Mouse (Mus musculus) adrenal gland, postnatal 4 days (tissue): ENCODE results near the gene Gm9844. TPM values are rescaled to one million over a fixed set of nuclear protein-coding genes. Genes with fewer than 3 reads are reported as not detected.
"Not testable (repeated sequence)": the region's sequence is repeated elsewhere in the genome, so short reads cannot be mapped to it uniquely, and the experiment has no call there.

Experiments used
- DNase-seq, 2 experiments: peaks; one replicate each; pipeline ENCODE4 v3.0.0; 2021 to 2022; ENCODE audit warnings: low spot score in 2 of 2, mixed read lengths in 2 of 2
- long read RNA-seq, 2 experiments: library from polyadenylated mRNA; stranded (forward); transcript quantifications; one replicate each; pipeline ENCODE4 v2.0.0; 2021
- total RNA-seq, 2 experiments: library from RNA; stranded (reverse); gene quantifications; 2 replicates each; pipeline ENCODE4 v1.2.3; 2021

Gene Gm9844
- under 1 TPM in 1 of 2 experiments, not detected in 1; 0.92 TPM for total RNA-seq
- long read RNA-seq, experiment 1, partial matches to known transcripts, result 0 of 3 reads
- long read RNA-seq, experiment 1, other reads (novel, unspliced or antisense), result 0 of 3 reads
- long read RNA-seq, experiment 2, partial matches to known transcripts, result 0 of 1 reads
- long read RNA-seq, experiment 2, other reads (novel, unspliced or antisense), result 0 of 1 reads

DNA sequence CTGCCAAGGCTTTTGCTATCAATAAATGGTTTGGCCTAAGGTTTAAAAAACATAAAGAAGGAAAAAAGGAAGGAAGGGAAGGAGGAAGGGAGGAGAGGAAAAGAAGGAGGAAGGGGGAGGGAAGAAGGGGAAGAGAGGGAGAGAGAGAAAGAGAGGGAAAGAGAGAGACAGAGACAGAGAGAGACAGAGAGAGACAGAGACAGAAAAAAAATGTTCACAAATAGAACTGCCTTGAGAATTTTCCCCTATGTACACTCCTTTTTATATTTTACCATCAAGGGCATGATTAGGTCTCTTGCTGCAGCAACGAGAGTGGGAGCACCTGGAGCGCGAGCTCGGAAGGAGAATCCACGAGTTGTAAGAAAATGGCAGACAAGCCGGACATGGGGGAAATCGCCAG, at the start of gene Gm9844:
Gm9844 (plus strand) TSS at position 301 of the 400 bp plus-strand sequence.
- DNase-seq, result no peak

DNA sequence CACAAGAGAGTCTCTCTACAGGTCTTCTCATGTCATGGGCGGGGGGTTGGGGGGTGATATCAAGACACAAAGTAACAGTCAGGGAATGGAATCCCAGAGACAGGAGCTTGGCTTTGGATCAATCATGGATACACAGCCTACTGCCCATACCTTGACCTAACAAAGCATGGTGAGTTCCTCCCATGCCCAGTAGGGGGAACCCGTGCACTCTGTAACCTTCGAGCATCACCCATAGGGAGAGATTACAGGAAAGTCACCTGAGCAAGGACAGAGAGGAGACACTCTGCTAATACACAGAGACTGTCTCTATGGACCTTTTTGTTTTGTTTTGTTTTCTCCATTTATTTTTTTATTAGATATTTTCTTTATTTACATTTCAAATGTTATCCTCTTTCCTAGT, 44.5 kb upstream of the Gm9844 start:
- DNase-seq, result peak; percentile 27 to 41

DNA sequence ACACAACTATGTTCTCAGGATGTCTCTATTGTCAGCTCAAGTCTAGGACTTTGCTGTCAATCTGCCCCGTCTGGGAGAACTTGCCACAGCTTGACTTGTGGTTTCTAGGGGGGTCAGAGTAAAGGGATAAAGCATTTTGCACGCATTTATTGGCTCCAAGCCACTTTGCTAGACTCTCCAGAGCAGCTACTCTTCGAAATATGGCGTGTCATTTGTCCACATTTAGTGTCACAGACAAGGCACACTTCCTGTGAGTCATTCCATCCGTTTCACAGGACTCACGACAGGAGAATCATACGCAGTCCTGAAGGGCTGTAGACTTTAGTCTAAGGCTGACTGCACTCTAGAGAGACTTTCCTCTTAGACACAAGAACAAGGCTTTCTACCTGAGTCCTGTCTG, 37.6 kb upstream of the Gm9844 start:
- DNase-seq, result no peak

DNA sequence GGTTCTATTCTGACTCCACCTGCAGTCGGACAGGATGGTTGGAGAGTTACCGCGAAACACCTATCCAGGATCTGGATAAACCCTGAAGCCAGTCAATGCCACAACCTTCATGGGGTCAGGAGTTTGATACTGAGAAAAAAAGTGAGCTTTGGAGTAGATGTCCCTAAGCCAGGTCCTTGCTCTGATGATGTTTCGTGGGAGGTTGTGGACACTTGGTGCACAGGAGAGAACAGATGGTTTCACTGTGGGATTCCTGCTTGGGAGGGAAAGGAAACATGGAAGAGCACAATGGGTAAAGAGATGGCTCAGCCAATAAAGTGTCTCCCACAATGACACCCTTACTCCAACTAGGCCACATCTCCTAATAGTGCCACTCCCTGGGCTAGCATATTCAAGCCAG, 34.8 kb upstream of the Gm9844 start:
- DNase-seq, result no peak

DNA sequence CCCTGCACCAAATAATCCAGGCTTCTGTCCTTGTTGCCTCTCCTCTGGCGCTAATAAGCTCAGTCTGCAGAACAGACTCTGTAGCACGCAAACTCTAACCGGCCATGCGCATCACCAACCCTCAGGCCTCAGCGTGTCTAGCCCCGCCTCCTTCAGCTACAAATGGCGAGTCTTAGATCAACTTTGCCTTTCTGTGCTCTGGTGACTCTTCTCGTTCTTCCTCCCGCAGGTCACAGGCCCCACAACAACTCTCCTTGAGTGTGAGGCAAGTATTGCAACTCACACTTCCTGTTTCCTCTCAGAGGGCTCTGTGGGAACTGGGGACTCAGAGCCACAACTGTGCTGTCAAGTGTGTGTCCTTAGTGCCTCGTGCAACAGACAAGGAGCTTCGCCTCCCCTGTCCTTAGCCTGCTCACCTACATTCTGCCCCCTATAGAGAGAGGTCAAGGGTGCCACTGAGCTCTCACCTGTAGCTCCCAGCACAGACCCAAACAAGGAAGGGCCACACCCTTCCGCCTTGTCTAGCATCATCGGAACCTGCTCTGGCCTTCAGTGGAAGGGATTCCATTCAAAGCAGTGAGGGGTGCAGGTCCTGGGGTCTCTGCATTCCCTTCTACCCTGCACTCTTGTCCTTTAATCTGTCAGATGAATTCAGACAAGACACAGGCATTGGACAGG, 23.1 kb upstream of the Gm9844 start:
- DNase-seq, result not testable (repeated sequence)

GRCm38 (mm10) chr7:24839410-24839808, 22.6 kb upstream of the Gm9844 start:
- no peak for DNase-seq

GRCm38 (mm10) chr7:24840331-24840730, 21.7 kb upstream of the Gm9844 start:
- no peak for DNase-seq

- no peak for DNase-seq
Observed at GRCm38 (mm10) chr7:24841009-24841408, 21.0 kb upstream of the Gm9844 start.

DNA sequence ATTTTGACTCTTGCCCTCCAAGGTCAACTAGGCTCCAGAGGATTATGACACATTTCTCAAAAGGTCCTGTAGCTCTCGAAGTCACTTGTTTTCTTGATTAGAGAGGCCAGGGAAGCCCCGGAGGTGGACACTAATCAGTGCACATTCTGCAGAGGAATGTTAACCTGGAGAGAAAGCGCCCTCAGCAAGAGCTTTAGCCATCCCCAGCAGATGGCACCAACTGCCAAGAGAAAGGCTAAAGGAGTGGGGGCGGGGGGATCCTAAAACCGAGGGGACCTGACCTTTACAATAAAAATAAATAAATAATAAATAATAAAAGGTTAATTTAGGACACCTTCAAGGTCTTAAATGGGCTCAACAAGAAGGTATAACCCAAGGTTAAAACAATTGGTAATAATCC, 17.9 kb upstream of the Gm9844 start:
- DNase-seq, result no peak

GRCm38 (mm10) chr7:24845181-24845580, 16.8 kb upstream of the Gm9844 start:
- DNase-seq, result no peak

DNA sequence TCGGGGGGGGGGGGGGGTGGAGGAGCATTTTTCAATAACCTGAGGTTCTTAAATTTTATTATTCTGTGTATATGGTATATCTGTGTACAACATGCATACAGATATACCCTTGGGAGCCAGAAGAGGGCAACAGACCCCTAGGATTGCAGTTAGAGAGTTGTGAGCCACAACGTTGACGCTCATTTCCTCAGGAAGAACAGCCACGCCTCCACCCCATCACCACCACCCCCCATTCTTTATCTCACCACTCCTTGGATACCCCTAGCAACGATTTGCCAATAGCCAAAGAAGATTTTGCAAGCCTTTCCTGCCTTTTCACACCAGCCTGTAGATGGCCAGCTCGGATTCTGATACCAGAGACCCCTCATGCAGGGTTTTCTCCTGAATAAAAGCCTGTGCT, 16.3 kb upstream of the Gm9844 start:
- no peak for DNase-seq

- DNase-seq, result not testable (repeated sequence)
Observed at GRCm38 (mm10) chr7:24846576-24846975, 15.4 kb upstream of the Gm9844 start.

DNA sequence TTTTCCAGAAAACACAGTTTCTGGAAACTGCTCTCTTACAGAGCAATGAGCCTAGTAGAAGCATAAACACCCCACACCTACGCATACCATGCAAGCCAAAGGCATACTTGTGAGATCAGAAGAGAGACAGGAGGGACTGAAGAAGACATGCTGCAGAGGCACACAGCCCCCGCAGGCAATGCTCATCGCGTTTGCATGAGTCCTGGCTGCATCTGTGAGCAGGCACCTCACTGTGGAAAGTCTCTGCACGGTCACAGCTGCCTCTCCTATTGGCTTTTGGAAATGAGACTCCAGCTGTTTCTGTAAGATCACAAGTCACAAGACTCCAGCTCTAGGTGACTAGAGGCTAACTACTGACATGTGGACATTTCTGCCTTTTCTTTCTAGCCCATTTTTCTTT, 11.9 kb upstream of the Gm9844 start:
- DNase-seq, result no peak

GRCm38 (mm10) chr7:24850899-24851303, 11.1 kb upstream of the Gm9844 start:
- no peak for DNase-seq

DNA sequence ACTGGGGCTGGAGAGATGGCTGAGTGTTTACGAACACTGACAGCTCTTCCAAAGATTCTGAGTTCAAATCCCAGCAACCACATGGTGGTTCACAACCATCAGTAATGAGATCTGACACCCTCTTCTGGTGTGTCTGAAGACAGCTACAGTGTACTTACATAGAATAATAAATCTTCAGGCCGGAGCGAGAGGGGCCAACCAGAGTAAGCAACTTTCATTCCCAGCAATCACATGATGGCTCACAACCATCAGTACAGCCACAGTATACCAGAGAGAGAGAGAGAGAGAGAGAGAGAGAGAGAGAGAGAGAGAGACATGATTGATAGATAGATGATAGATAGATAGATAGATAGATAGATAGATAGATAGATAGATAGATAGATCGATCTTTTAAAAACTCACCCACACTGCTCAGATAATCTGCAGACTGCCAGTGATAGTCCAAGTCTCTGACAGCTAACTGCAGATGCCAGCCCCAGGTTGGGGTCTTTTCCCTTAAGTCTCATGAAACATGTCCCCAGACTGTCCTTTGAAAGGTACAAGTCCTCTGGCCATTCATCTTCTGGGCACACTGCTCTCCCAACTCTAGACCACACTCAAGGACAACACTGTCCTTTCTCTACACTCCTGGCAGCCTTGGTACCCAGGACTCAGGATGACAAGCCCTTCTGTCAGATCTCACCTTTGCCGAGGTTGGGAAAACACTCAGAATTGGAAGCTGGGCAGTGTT, 10.3 kb upstream of the Gm9844 start:
- DNase-seq, result no peak

GRCm38 (mm10) chr7:24852557-24853232, 9.3 kb upstream of the Gm9844 start:
- no peak for DNase-seq

GRCm38 (mm10) chr7:24853233-24853563, 8.8 kb upstream of the Gm9844 start:
- DNase-seq, result no peak

- DNase-seq, result no peak
Observed at GRCm38 (mm10) chr7:24853695-24854094, 8.3 kb upstream of the Gm9844 start.

GRCm38 (mm10) chr7:24856460-24857120, 5.4 kb upstream of the Gm9844 start:
- DNase-seq, result no peak

DNA sequence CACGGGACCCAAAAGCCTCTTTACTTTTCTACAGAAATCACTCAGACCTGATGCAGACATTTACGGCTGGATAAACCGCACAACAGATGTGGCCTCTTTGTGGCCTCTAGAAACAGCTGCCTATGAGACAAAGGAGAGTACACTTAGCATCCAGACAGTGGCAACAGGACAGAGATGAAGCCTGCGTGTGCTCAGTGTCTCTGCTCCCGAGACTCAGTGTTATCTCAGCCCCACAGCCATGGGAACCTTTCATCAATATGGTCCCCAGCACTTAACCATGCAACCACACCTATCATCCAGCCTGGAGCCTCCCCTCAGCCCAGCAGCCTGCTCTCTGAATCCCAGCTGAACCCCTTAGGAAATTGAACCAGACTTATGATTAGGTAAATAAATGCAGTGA, 2.8 kb upstream of the Gm9844 start:
- no peak for DNase-seq

DNA sequence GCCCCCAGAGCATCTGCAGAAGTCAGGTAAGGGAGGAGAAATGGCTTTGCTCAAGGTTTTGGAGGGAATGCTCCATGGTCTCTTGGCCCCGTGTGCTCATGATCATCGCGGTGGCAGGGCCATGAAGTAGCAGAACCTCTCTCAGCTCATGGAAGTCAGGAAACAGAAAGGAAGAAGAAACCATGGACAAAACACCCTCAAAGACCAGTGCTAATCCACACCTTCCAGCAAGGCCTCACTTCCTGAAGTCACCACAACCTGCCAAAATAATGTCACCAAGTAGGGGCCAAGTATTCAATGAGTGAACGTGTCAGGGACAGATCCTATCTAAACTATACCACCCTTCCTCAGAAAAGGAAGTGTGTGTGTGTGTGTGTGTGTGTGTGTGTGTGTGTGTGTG, 840 bp downstream of the Gm9844 start:
- DNase-seq, result no peak
